Mouse (Mus musculus) layer of hippocampus, adult 6 months (tissue): Measurements from ENCODE around the gene Ackr1. TPM values are rescaled to one million over a fixed set of nuclear protein-coding genes. Genes with fewer than 3 reads are reported as not detected.

Experiments
- long read RNA-seq, 2 experiments: library from polyadenylated mRNA; unstranded; transcript quantifications; one replicate each; pipeline ENCODE4 v2.0.0; 2019 to 2020
- polyA plus RNA-seq: library from polyadenylated mRNA; unstranded; fragments of <200 nt; fragmentation: Nextera tagmentation; gene quantifications from 2 replicates; pipeline ENCODE4 v1.2.3, GENCODE M21; 2021

Ackr1 gene
- polyA plus RNA-seq = 9.3 and 9.5 TPM in 2 replicates
- long read RNA-seq, experiment 1, partial matches to known transcripts = 0 of 3 reads
- long read RNA-seq, experiment 1, other reads (novel, unspliced or antisense) = 2 of 3 reads
- long read RNA-seq, experiment 2, partial matches to known transcripts = 0 of 19 reads
- long read RNA-seq, experiment 2, other reads (novel, unspliced or antisense) = 16 of 19 reads

DNA sequence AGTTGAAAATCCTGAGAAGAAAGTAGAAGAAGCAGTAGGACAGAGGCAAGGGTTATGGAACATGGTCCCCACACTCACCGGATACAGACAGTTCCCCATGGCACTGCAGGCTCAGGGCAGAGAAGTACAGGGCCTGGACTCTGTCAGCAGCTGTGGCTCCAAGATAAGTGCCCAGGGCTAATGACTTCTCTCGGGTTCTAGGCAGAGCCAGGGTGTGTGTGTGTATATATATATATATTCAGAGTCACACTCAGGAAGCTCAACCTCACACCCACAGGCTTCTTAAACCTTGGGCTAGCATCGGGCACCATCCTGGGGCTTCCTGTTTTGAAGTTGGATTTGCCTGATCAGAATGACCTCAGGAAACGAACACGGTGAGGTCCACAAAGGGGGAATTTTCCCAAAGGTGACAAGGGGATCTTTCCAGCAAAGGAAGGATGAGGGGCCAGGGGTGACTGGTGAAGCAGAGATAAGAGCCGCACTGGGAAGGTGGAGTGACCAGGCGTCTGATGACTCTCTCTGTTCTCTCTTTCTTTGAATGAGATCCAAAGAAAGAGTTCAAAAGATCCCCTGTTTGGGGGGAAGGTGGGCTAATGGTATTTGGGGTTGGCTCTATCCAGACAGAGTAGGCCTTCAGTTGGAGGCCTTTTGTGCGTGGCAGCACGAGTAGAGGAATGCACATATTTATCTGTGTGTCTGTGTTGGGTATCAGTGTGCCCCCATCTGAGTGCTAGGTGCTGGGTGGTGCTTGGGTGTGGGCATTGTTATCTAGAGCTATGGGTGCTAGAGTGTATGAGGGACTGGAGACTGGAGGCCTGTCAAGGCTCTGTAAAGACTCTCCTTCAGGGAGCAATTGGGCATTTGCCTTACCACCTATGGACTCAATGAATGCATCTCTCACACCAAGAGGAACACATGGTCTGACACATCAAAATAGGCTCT, at the start of gene Ackr1:
Gene Ackr1, minus strand, starts transcription at position 439 of the 942 bp plus-strand sequence.

DNA sequence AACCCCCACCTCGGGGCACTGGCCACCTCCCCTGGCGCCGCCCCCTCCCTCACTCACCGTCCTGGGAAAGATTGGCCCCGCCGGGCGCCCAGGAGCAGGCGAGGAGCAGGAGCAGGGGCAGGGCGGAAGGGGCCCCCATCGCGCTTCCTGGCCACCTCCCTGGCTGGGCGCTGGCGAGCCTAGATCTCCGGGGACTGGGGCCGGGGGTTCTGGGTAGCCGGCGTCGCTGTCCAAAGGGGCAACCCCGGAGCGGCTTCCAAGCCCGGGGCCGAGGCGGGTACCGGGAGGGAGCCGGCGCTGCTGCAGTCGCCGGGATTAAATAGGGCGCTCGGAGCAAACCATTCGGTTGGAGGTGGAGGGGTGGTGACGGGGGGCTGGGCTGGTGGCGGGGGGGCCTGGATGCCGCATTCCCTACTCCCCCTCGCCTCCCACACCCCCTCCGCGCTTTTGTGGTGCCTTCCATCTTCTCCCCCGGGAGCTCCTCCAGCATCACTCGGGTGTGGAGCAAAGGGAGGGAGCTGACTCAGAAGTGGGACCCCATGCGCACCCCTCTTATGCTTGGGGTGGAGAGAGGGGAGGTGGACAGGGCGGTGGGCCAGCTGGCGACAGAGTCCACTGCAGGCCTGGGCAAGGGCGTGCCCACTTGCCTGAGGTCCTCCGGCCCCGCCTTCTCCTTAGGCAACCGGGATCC, 34.0 kb upstream of the Ackr1 start, which contains the start of gene Cadm3:
Gene Cadm3, minus strand, starts transcription at position 340 of the 691 bp plus-strand sequence.

DNA sequence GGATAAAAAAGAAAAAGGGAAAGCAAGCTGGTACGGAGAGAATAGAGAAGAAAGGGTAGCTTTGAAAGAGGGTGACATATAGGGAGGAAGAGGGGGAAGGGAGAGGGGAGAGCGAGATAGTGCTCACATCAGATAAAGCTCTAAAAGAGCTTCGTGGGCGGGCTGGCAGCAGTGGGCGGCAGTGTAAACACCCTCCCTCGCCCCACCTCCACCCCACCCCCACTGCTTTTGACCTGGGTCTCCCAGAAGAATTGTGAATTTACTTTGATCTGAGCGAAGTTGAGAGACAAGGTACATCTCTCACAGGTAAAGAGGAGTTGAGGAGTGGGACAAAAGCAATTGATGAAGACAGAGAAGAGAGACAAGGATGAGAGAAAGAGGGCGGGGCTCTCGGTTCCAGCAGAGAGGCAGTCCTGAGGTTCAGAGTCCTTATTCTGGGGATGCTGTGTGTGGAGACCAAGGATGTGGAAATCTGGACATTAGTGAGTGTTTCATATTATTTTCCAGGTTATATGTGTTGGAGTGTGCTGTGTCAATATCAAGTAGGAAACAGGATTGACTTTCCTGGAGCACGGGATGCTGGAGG, 16.9 kb upstream of the Ackr1 start, which contains the start of gene Aim2:
Gene Aim2, plus strand, starts transcription at position 508 of the 586 bp plus-strand sequence.

Other genes with a start within 250 kb of the Ackr1 start
- not detected in 2 replicates for gene Olfr1408, start 196.4 kb downstream of the Ackr1 start, polyA plus RNA-seq
- not detected in 2 replicates for gene Olfr1406, start 143.1 kb downstream of the Ackr1 start, polyA plus RNA-seq
- not detected in 2 replicates for gene Olfr218, start 135.9 kb downstream of the Ackr1 start, polyA plus RNA-seq
- not detected in 2 replicates for gene Olfr1404, start 121.4 kb downstream of the Ackr1 start, polyA plus RNA-seq
- not detected in 2 replicates for gene Fcer1a, start 106.5 kb downstream of the Ackr1 start, polyA plus RNA-seq
- gene Olfr418, start 67.7 kb downstream of the Ackr1 start, polyA plus RNA-seq = not detected in 2 replicates
- gene Mptx2, start 56.0 kb downstream of the Ackr1 start, polyA plus RNA-seq = not detected in 2 replicates
- 1.9 and 2.2 TPM in 2 replicates for gene Aim2, start 17.1 kb upstream of the Ackr1 start, polyA plus RNA-seq
- gene Cadm3, start 33.9 kb upstream of the Ackr1 start, polyA plus RNA-seq = 165 and 293 TPM in 2 replicates
- not detected in 2 replicates for gene Ifi206, start 157.3 kb upstream of the Ackr1 start, polyA plus RNA-seq
- gene Ifi214, start 202.2 kb upstream of the Ackr1 start, polyA plus RNA-seq = not detected in 2 replicates